Mouse (Mus musculus) bone marrow macrophage, adult 2 months (primary cell): ENCODE data around the gene Sirt4.

Experiments used
- CTCF ChIP-seq: IDR thresholded peaks from 2 replicates; pipeline ENCODE4 v1.5.1; 2012; ENCODE audit warnings: low read depth, mild to moderate bottlenecking, low read length, moderate library complexity
- POLR2A ChIP-seq: IDR thresholded peaks from 2 replicates; pipeline ENCODE4 v1.6.1; 2012; ENCODE audit warnings: mild to moderate bottlenecking, low read depth, low read length, borderline replicate concordance

DNA sequence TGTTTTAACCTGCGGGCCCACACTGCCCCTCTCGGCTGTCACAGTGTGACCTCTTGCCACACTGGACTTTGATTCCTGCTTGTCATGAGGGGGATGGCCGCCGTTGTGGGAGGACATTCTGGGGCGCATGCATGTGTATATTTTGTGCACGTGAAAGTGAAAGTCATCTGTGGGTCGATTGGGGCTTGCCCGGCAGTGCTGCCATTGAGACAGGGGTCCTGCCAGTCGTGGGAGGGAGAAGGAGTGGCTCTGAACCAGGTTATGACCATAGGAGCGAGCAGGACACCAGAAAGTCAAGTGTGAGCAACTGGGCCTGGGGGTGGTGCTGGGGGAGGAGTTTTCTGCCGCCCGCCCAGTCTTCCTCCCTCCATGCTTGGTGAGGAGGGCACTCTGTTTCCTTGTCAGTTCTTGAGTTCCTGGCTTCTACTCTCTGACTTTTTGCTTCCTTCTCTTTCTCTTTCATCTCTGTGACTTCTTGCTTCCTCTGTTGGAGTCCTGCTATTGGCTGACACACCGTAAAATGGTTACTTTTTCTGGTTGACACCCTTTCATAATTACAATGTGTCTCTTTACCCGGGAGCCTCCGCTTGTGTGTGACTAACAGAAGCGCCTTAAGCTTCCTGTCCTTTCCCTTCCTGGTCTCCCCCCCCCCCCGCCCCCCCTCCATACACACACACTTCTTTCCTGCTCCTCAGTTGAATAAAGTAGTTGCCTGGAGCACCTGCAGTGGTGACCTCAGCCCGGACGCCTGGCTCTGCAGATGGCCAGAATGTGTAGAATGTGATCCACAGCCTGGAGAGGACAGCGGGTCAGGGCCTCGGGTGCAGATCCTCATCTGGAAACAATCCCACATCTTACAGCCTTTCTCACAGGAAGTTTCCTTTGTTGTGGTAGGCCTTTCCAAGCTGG is 37.3 kb upstream of the Sirt4 start:
- no peak for TF ChIP-seq CTCF
- no peak for TF ChIP-seq POLR2A
